Mouse (Mus musculus) cerebellum, adult 18-20 months (tissue): ENCODE measurements at regions not wholly inside any gene's neighbourhood (a gene's known extent, or its start where the extent isn't known, plus 50 kb on each side); places are given as distances from the start of the nearest gene placed in this dataset.
A peak's percentile ranks its signal among the peaks of the same experiment; 100 is the strongest.

ENCODE experiments used
- DNase-seq, 2 experiments: peaks; one replicate each; pipeline ENCODE4 v3.0.0; 2021

GRCm38 (mm10) chr5:11983452-11983851 is 65.6 kb downstream of the 4933402N22Rik start:
- no peak for DNase-seq

GRCm38 (mm10) chr5:11989140-11989539 is 71.3 kb downstream of the 4933402N22Rik start:
- DNase-seq = no peak

- no peak for DNase-seq
Measured at GRCm38 (mm10) chr5:12000777-12001176, 82.9 kb downstream of the 4933402N22Rik start.

GRCm38 (mm10) chr5:12006473-12006872 is 88.6 kb downstream of the 4933402N22Rik start:
- DNase-seq = no peak

- no peak for DNase-seq
Measured at GRCm38 (mm10) chr5:12016332-12016731, 98.5 kb downstream of the 4933402N22Rik start.

GRCm38 (mm10) chr5:12020489-12020888 is 102.6 kb downstream of the 4933402N22Rik start:
- no peak for DNase-seq

- DNase-seq = no peak
Measured at GRCm38 (mm10) chr5:12024705-12025383, 107.0 kb downstream of the 4933402N22Rik start.

GRCm38 (mm10) chr5:12030002-12030401 is 112.2 kb downstream of the 4933402N22Rik start:
- DNase-seq = peak; percentile 31 to 44

- DNase-seq = no peak
Measured at GRCm38 (mm10) chr5:12049806-12050205, 132.0 kb downstream of the 4933402N22Rik start.

GRCm38 (mm10) chr5:12080191-12080590 is 162.3 kb downstream of the 4933402N22Rik start:
- no peak for DNase-seq

- DNase-seq = no peak
Measured at GRCm38 (mm10) chr5:12093680-12094079, 175.8 kb downstream of the 4933402N22Rik start.

- DNase-seq = no peak
Measured at GRCm38 (mm10) chr5:12116587-12117354, 198.9 kb downstream of the 4933402N22Rik start.

GRCm38 (mm10) chr5:12124935-12125334 is 207.1 kb downstream of the 4933402N22Rik start:
- no peak for DNase-seq

GRCm38 (mm10) chr5:12127484-12128265 is 209.8 kb downstream of the 4933402N22Rik start:
- no peak for DNase-seq

GRCm38 (mm10) chr5:12138961-12139360 is 221.1 kb downstream of the 4933402N22Rik start:
- no peak for DNase-seq

GRCm38 (mm10) chr5:12153295-12153694 is 229.9 kb upstream of the Sema3d start:
- DNase-seq = no peak

GRCm38 (mm10) chr5:12154551-12155091 is 228.6 kb upstream of the Sema3d start:
- no peak for DNase-seq

GRCm38 (mm10) chr5:12191681-12192080 is 191.5 kb upstream of the Sema3d start:
- DNase-seq = no peak

GRCm38 (mm10) chr5:12207452-12207851 is 175.7 kb upstream of the Sema3d start:
- DNase-seq = no peak

- no peak for DNase-seq
Measured at GRCm38 (mm10) chr5:12209631-12210030, 173.6 kb upstream of the Sema3d start.

GRCm38 (mm10) chr5:12213448-12213847 is 169.7 kb upstream of the Sema3d start:
- DNase-seq = no peak

GRCm38 (mm10) chr5:12219424-12220107 is 163.6 kb upstream of the Sema3d start:
- no peak for DNase-seq

- DNase-seq = no peak
Measured at GRCm38 (mm10) chr5:12222622-12223021, 160.6 kb upstream of the Sema3d start.
